Mouse (Mus musculus) heart, embryonic 13.5 days (tissue): Measurements from ENCODE around the gene Usp32. TPM values are rescaled to one million over a fixed set of nuclear protein-coding genes. Genes with fewer than 3 reads are reported as not detected.

Source experiments
- ATAC-seq: fragments of 200-750 bp; cut with Nextera tagmentation; 2 replicates; pipeline ENCODE4 v1.8.0; 2017; ENCODE audit warnings: moderate TSS enrichment; ENCODE audit not compliant: insufficient number of reproducible peaks, low FRiP score, low TSS enrichment; ENCODE audit errors: extremely low read depth
- H3K27ac ChIP-seq: fragments of 300-500 bp; sonication (generic); replicated peaks from 2 replicates; pipeline ENCODE4 v1.5.1; 2015; ENCODE audit warnings: moderate library complexity, mild to moderate bottlenecking, inconsistent platforms
- H3K27me3 ChIP-seq: fragments of 300-500 bp; sonication (generic); replicated peaks from 2 replicates; pipeline ENCODE4 v1.6.1; 2015; ENCODE audit warnings: mild to moderate bottlenecking, inconsistent platforms
- H3K36me3 ChIP-seq: fragments of 300-500 bp; sonication (generic); 2 replicates; pipeline ENCODE4 v1.6.1; 2015; ENCODE audit warnings: mild to moderate bottlenecking, inconsistent platforms
- H3K4me1 ChIP-seq: fragments of 300-500 bp; sonication (generic); 2 replicates; pipeline ENCODE4 v1.6.1; 2015; ENCODE audit warnings: inconsistent platforms
- H3K4me2 ChIP-seq: fragments of 300-500 bp; sonication (generic); 2 replicates; pipeline ENCODE4 v1.6.1; 2015; ENCODE audit warnings: inconsistent platforms, mild to moderate bottlenecking, moderate library complexity
- H3K4me3 ChIP-seq: fragments of 300-500 bp; sonication (generic); 2 replicates; pipeline ENCODE4 v1.5.1; 2015; ENCODE audit warnings: moderate library complexity, mild to moderate bottlenecking, inconsistent platforms
- H3K9ac ChIP-seq: fragments of 300-500 bp; sonication (generic); 2 replicates; pipeline ENCODE4 v1.6.1; 2015; ENCODE audit warnings: inconsistent platforms, mild to moderate bottlenecking, moderate library complexity
- H3K9me3 ChIP-seq: fragments of 300-500 bp; sonication (generic); 2 replicates; pipeline ENCODE4 v1.6.1; 2016; ENCODE audit warnings: inconsistent platforms
- WGBS: fragments of 180-500 bp; shearing (Covaris S2); methylation state at CpG from one replicate; pipeline ENCODE4 v1.1.7; 2015; ENCODE audit warnings: mixed read lengths; 5-methylcytosine and 5-hydroxymethylcytosine counted together
- polyA plus RNA-seq: library from polyadenylated mRNA; unstranded; fragments of >200 nt; fragmentation: Nextera tagmentation; extraction: Ambion mirVana; gene quantifications from 2 replicates; pipeline ENCODE4 v1.2.1, GENCODE M21; 2015

Gene Usp32
- polyA plus RNA-seq, 1 experiment from 2014 or later, result 3.5 TPM

GRCm38 (mm10) chr11:85055561-85055960, 84.4 kb downstream of the Usp32 start:
- Histone ChIP-seq H3K27ac (no peak overlapping the region), H3K9me3 (no peaks in the 10 kb centered on the region), H3K36me3 (peaks cover 20% of the 10 kb centered on the region), H3K27me3 (no peaks in the 10 kb centered on the region), H3K9ac (no peak overlapping the region), H3K4me2 (no peak overlapping the region), H3K4me3 (no peak overlapping the region), H3K4me1 (no peaks in the 10 kb centered on the region)
- WGBS, result 80% methylated on average over 2 of the region's 2 CpGs
- no peak for ATAC-seq

- Histone ChIP-seq H3K9ac (no peak overlapping the region), H3K4me3 (no peak overlapping the region), H3K27ac (no peak overlapping the region), H3K27me3 (no peaks in the 10 kb centered on the region), H3K4me1 (no peaks in the 10 kb centered on the region), H3K4me2 (no peak overlapping the region), H3K36me3 (peaks cover 64% of the 10 kb centered on the region), H3K9me3 (no peaks in the 10 kb centered on the region)
- ATAC-seq, result no peak
- 91% methylated on average over 2 of the region's 3 CpGs for WGBS
Measured at GRCm38 (mm10) chr11:85039256-85039655, 100.7 kb downstream of the Usp32 start.

DNA sequence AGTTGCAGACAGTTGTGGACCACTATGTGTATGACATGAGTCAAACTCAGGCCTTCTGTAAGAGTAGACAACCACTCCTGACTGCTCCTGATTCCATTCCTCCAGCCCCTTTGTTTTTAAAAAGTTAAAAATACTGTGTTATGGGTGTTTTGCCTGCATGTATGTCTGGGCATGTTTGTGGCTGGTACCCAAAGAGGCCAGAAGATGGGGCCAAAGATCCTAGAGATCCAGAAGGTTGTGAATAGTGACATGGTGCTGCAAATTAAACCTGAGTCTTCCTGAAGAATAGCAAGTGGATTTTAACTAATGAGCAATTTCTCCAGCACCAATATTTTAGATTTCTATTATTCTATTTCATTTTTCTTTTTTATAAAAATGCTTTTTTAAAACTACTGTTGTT, 126.8 kb downstream of the Usp32 start:
- no peaks in the 10 kb centered on the region for H3K27me3 ChIP-seq
- no peak overlapping the region for H3K27ac ChIP-seq
- no peaks in the 10 kb centered on the region for H3K4me1 ChIP-seq
- no peak overlapping the region for H3K9ac ChIP-seq
- no peak for ATAC-seq
- no peaks in the 10 kb centered on the region for H3K9me3 ChIP-seq
- peaks cover 70% of the 10 kb centered on the region for H3K36me3 ChIP-seq
- H3K4me3 ChIP-seq, result no peak overlapping the region
- H3K4me2 ChIP-seq, result no peak overlapping the region

GRCm38 (mm10) chr11:85003566-85003965, 136.4 kb downstream of the Usp32 start:
- 78% methylated on average over 3 of the region's 3 CpGs for WGBS
- no peak overlapping the region for H3K9ac ChIP-seq
- no peak overlapping the region for H3K27ac ChIP-seq
- no peak overlapping the region for H3K4me2 ChIP-seq
- no peaks in the 10 kb centered on the region for H3K27me3 ChIP-seq
- peaks cover 63% of the 10 kb centered on the region for H3K36me3 ChIP-seq
- H3K9me3 ChIP-seq, result no peaks in the 10 kb centered on the region
- ATAC-seq, result no peak
- no peak overlapping the region for H3K4me3 ChIP-seq
- H3K4me1 ChIP-seq, result no peaks in the 10 kb centered on the region

DNA sequence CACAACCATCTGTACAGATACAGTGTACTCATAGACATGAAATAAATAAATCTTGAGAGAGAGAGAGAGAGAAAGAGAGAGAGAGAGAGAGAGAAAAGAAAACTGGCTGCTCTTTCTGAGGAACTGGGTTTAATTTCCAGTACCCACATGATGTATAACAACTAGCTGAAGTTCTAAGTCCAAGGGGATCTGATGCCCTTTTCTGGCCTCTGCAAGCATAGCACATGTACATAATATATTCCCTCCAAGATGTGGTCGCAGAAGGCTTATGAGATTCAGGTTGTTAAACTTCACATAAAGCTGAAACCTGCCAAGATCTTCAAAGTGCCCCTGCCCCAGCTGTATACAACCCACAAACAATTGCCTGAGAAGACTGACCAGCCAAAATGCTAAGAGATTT, 144.7 kb downstream of the Usp32 start:
- no peak for ATAC-seq
- no peaks in the 10 kb centered on the region for H3K27me3 ChIP-seq
- H3K4me3 ChIP-seq, result no peak overlapping the region
- no peak overlapping the region for H3K27ac ChIP-seq
- peaks cover 69% of the 10 kb centered on the region for H3K36me3 ChIP-seq
- H3K9ac ChIP-seq, result no peak overlapping the region
- no peak overlapping the region for H3K4me2 ChIP-seq
- WGBS, result 97% methylated on average over 1 of the region's 1 CpGs
- H3K4me1 ChIP-seq, result no peaks in the 10 kb centered on the region
- no peaks in the 10 kb centered on the region for H3K9me3 ChIP-seq

GRCm38 (mm10) chr11:84992996-84993395, 147.0 kb downstream of the Usp32 start:
- WGBS, result 90% methylated on average over 1 of the region's 1 CpGs
- no peak overlapping the region for H3K4me2 ChIP-seq
- ATAC-seq, result no peak
- H3K27me3 ChIP-seq, result no peaks in the 10 kb centered on the region
- H3K4me1 ChIP-seq, result no peaks in the 10 kb centered on the region
- peaks cover 80% of the 10 kb centered on the region for H3K36me3 ChIP-seq
- no peak overlapping the region for H3K9ac ChIP-seq
- no peaks in the 10 kb centered on the region for H3K9me3 ChIP-seq
- H3K27ac ChIP-seq, result no peak overlapping the region
- H3K4me3 ChIP-seq, result no peak overlapping the region

GRCm38 (mm10) chr11:84988341-84988919, 151.5 kb downstream of the Usp32 start:
- Histone ChIP-seq H3K4me1 (no peaks in the 10 kb centered on the region), H3K9ac (no peak overlapping the region), H3K27me3 (no peaks in the 10 kb centered on the region), H3K4me2 (no peak overlapping the region), H3K9me3 (no peaks in the 10 kb centered on the region), H3K27ac (no peak overlapping the region), H3K4me3 (no peak overlapping the region), H3K36me3 (peaks cover 80% of the 10 kb centered on the region)
- ATAC-seq, result no peak
- whole genome bisulfite sequencing, result 80% methylated on average over 3 of the region's 3 CpGs

- no peaks in the 10 kb centered on the region for H3K27me3 ChIP-seq
- H3K4me3 ChIP-seq, result no peak overlapping the region
- no peak overlapping the region for H3K4me2 ChIP-seq
- no peak overlapping the region for H3K27ac ChIP-seq
- H3K9me3 ChIP-seq, result no peaks in the 10 kb centered on the region
- ATAC-seq, result no peak
- WGBS, result 85% methylated on average over 6 of the region's 6 CpGs
- peaks cover 57% of the 10 kb centered on the region for H3K36me3 ChIP-seq
- no peaks in the 10 kb centered on the region for H3K4me1 ChIP-seq
- H3K9ac ChIP-seq, result no peak overlapping the region
Measured at GRCm38 (mm10) chr11:84985421-84985820, 154.5 kb downstream of the Usp32 start.

GRCm38 (mm10) chr11:84980697-84981096, 159.3 kb downstream of the Usp32 start:
- H3K4me3 ChIP-seq, result no peak overlapping the region
- no peak overlapping the region for H3K27ac ChIP-seq
- peaks cover 19% of the 10 kb centered on the region for H3K36me3 ChIP-seq
- no peaks in the 10 kb centered on the region for H3K9me3 ChIP-seq
- 72% methylated on average over 2 of the region's 2 CpGs for WGBS
- no peaks in the 10 kb centered on the region for H3K27me3 ChIP-seq
- no peak overlapping the region for H3K4me2 ChIP-seq
- no peak overlapping the region for H3K9ac ChIP-seq
- peaks cover 3% of the 10 kb centered on the region; the same call in 1 of the 2 replicates for H3K4me1 ChIP-seq
- ATAC-seq, result no peak

GRCm38 (mm10) chr11:84979351-84979750, 160.6 kb downstream of the Usp32 start:
- H3K9ac ChIP-seq, result no peak overlapping the region
- 32% methylated on average over 1 of the region's 1 CpGs for WGBS
- peaks cover 10% of the 10 kb centered on the region for H3K36me3 ChIP-seq
- no peak overlapping the region for H3K4me3 ChIP-seq
- no peaks in the 10 kb centered on the region for H3K27me3 ChIP-seq
- H3K9me3 ChIP-seq, result no peaks in the 10 kb centered on the region
- H3K27ac ChIP-seq, result no peak overlapping the region
- peaks cover 3% of the 10 kb centered on the region; the same call in 1 of the 2 replicates for H3K4me1 ChIP-seq
- ATAC-seq, result no peak
- H3K4me2 ChIP-seq, result no peak overlapping the region

GRCm38 (mm10) chr11:84978113-84978512, 161.8 kb downstream of the Usp32 start:
- H3K36me3 ChIP-seq, result peaks cover under 1% of the 10 kb centered on the region; the same call in 1 of the 2 replicates
- no peaks in the 10 kb centered on the region for H3K27me3 ChIP-seq
- no peak overlapping the region for H3K9ac ChIP-seq
- H3K27ac ChIP-seq, result no peak overlapping the region
- peaks cover 3% of the 10 kb centered on the region; the same call in 1 of the 2 replicates for H3K4me1 ChIP-seq
- 54% methylated on average over 2 of the region's 2 CpGs for WGBS
- no peak overlapping the region for H3K4me2 ChIP-seq
- H3K4me3 ChIP-seq, result no peak overlapping the region
- ATAC-seq, result no peak
- no peaks in the 10 kb centered on the region for H3K9me3 ChIP-seq

- Histone ChIP-seq H3K27ac (no peak overlapping the region), H3K4me1 (peaks cover 3% of the 10 kb centered on the region; the same call in 1 of the 2 replicates), H3K27me3 (no peaks in the 10 kb centered on the region), H3K9me3 (no peaks in the 10 kb centered on the region), H3K4me2 (no peak overlapping the region), H3K4me3 (no peak overlapping the region), H3K9ac (no peak overlapping the region), H3K36me3 (no peaks in the 10 kb centered on the region; the same call in 1 of the 2 replicates)
- WGBS, result 72% methylated on average over 3 of the region's 3 CpGs
- ATAC-seq, result no peak
Measured at GRCm38 (mm10) chr11:84977385-84977952, 162.5 kb downstream of the Usp32 start.
